In the genomic region with DNA sequence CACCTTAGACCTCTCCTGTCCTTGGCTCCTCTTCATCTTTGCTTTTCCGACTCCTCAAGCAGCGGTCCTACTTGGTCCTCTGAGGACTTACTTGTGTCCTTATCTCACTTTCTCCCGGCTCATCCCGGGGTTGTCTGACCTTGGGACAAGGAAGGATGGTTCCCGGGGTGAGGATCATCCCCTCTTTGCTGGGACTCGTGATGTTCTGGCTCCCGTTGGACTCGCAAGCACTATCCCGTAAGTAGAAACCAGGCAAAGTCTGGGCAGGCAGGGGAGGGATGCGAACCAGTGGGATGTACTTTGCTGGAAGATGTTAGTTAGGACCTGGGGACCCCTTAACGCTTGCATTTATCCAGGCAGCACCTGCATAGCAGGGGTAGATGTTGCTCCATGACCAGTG, we compare ENCODE assay signal across 8 mouse cellular contexts. TPM values are rescaled to one million over a fixed set of nuclear protein-coding genes. Genes with fewer than 3 reads are reported as not detected.
A peak's percentile ranks its signal among the peaks of the same experiment; 100 is the strongest.
DNase-seq lines count a peak whose midpoint lies in the region; ATAC-seq and TF ChIP-seq lines count a peak whose summit lies in the region.

No protein-coding gene starts in this region.

- peaks cover 39% of the 10 kb centered on the region for H3K27me3 ChIP-seq in lung, postnatal 0 days (replicated peaks; ENCODE audit: insufficient read depth, low read length)
- H3K27me3 ChIP-seq in limb, embryonic 14.5 days (ENCODE audit: control insufficient read depth, insufficient read depth, low read length) = peaks cover 43% of the 10 kb centered on the region

- 3% methylated on average over 11 of the region's 11 CpGs for WGBS in lung, postnatal 0 days
- WGBS in limb, embryonic 14.5 days = 5% methylated on average over 11 of the region's 11 CpGs

- H3K9me3 ChIP-seq in lung, postnatal 0 days (ENCODE audit: low read length) = no peaks in the 10 kb centered on the region
- H3K9me3 ChIP-seq in limb, embryonic 14.5 days (ENCODE audit: control insufficient read depth, low read length) = no peaks in the 10 kb centered on the region

- no peak for ATAC-seq in lung, postnatal 0 days
- ATAC-seq in limb, embryonic 14.5 days (ENCODE audit: low FRiP score, low read depth) = no peak
- ATAC-seq in monocyte, adult 5-6 weeks (replicated peaks; ENCODE audit: insufficient number of reproducible peaks, low FRiP score, low TSS enrichment, poor library complexity, severe bottlenecking) = no peak

- no peak for TF ChIP-seq EP300 in lung, postnatal 0 days (IDR thresholded peaks at IDR 0.05)

- no peak overlapping the region for H3K9ac ChIP-seq in lung, postnatal 0 days (replicated peaks; ENCODE audit: low read depth)
- no peak overlapping the region for H3K9ac ChIP-seq in limb, embryonic 14.5 days (ENCODE audit: low read depth, low read length, severe bottlenecking)

- H3K4me3 ChIP-seq in lung, postnatal 0 days (ENCODE audit: low read depth, low read length) = no peak overlapping the region
- peak overlapping the region; percentile 45 for H3K4me3 ChIP-seq in limb, embryonic 14.5 days (replicated peaks; ENCODE audit: low read length)

- peaks cover 3% of the 10 kb centered on the region; the same call in 1 of the 2 replicates for H3K4me1 ChIP-seq in lung, postnatal 0 days (ENCODE audit: insufficient read depth, low read depth, low read length)
- 0 out of 2 replicates have a peak, but pooled peaks cover 8% of the 10 kb centered on the region for H3K4me1 ChIP-seq in limb, embryonic 14.5 days (ENCODE audit: control insufficient read depth, insufficient read depth, low read length)

- no peak overlapping the region for H3K27ac ChIP-seq in lung, postnatal 0 days (ENCODE audit: low read length)
- no peak overlapping the region for H3K27ac ChIP-seq in limb, embryonic 14.5 days (replicated peaks; ENCODE audit: low read depth, low read length)

- no peak for TF ChIP-seq CTCF in lung, postnatal 0 days (IDR thresholded peaks at IDR 0.05)

- peak; percentile 31 for DNase-seq in embryo, embryonic 10.5 days (ENCODE audit: low spot score)
- DNase-seq in embryo, embryonic 11 days = no peak
- no peak for DNase-seq in lung, postnatal 0 days (ENCODE audit: low spot score)
- DNase-seq in lung, postnatal 14 days = no peak
- no peak for DNase-seq in limb, embryonic 14.5 days (ENCODE audit: low spot score)
- DNase-seq in cerebellum, adult 11-12 months = no peak
- DNase-seq in adrenal gland, adult 8-10 months = no peak

- no peaks in the 10 kb centered on the region for H3K36me3 ChIP-seq in lung, postnatal 0 days (ENCODE audit: insufficient read depth, low read length)
- H3K36me3 ChIP-seq in limb, embryonic 14.5 days (ENCODE audit: control insufficient read depth, insufficient read depth, low read length) = no peaks in the 10 kb centered on the region

- no peak for TF ChIP-seq POLR2A in limb, embryonic 14.5 days (IDR thresholded peaks at IDR 0.05; ENCODE audit: borderline replicate concordance, extremely low read depth, insufficient read depth, insufficient read length)

- H3K4me2 ChIP-seq in lung, postnatal 0 days (replicated peaks; ENCODE audit: low read depth, low read length) = peak overlapping the region; percentile 64; the same call in 1 of the 2 replicates
- peak overlapping the region; percentile 94 for H3K4me2 ChIP-seq in limb, embryonic 14.5 days (replicated peaks; ENCODE audit: low read depth, low read length, severe bottlenecking)

RNA-seq across cellular contexts. Expression of a gene that starts 0.4 kb away (rescaled TPM):
- polyA plus RNA-seq in lung, postnatal 0 days (2015; fragmentation: Nextera tagmentation; extraction: Ambion mirVana) = 0.11 TPM in 1 of 2 replicates, not detected in the other
- polyA plus RNA-seq in limb, embryonic 14.5 days (2012; rRNA removed) = 4.0 and 4.6 TPM in 2 replicates
- 2.1 and 2.6 TPM in 2 replicates for polyA plus RNA-seq in limb, embryonic 14.5 days (2014; fragmentation: Nextera tagmentation; extraction: Ambion mirVana)
- not detected in 3 replicates for total RNA-seq in monocyte, adult 5-6 weeks (2017)
- total RNA-seq in adrenal gland, adult 8-10 months (2022) = not detected

RNA-seq across cellular contexts. Expression of a gene that starts 26.2 kb away (rescaled TPM):
- 3.8 and 4.2 TPM in 2 replicates for polyA plus RNA-seq in lung, postnatal 0 days (2015; fragmentation: Nextera tagmentation; extraction: Ambion mirVana)
- 9.7 and 10.5 TPM in 2 replicates for polyA plus RNA-seq in limb, embryonic 14.5 days (2012; rRNA removed)
- 7.3 and 9.6 TPM in 2 replicates for polyA plus RNA-seq in limb, embryonic 14.5 days (2014; fragmentation: Nextera tagmentation; extraction: Ambion mirVana)
- total RNA-seq in monocyte, adult 5-6 weeks (2017) = 19.5 to 62.6 TPM (median 41.4 TPM) in 3 replicates
- 10 to 100 TPM; 17.0 to 25.7 (median 19.9) TPM for total RNA-seq in adrenal gland, adult 8-10 months (2022)
